Mouse (Mus musculus): Measurements from ENCODE around the gene Als2cl.

- TF ChIP-seq CTCF (IDR thresholded peaks at IDR 0.05; ENCODE audit: borderline replicate concordance, extremely low read depth, insufficient read depth, insufficient read length) (no peak), POLR2A (IDR thresholded peaks at IDR 0.05; ENCODE audit: borderline replicate concordance, extremely low read depth, insufficient read depth, insufficient read length, poor library complexity, severe bottlenecking) (no peak)
These were observed 16.9 kb downstream of the Als2cl start for GRCm38 (mm10) chr9:110896595-110896994.

Measured in brain, embryonic 14.5 days (tissue).